Mouse (Mus musculus) fibroblast of lung, adult 2 months (primary cell): ENCODE data around the gene Mllt10.

Experiments used
- DNase-seq: peaks from one replicate; pipeline ENCODE4 v3.0.0-alpha.2; 2011; ENCODE audit warnings: low read depth

Mllt10 gene

DNA sequence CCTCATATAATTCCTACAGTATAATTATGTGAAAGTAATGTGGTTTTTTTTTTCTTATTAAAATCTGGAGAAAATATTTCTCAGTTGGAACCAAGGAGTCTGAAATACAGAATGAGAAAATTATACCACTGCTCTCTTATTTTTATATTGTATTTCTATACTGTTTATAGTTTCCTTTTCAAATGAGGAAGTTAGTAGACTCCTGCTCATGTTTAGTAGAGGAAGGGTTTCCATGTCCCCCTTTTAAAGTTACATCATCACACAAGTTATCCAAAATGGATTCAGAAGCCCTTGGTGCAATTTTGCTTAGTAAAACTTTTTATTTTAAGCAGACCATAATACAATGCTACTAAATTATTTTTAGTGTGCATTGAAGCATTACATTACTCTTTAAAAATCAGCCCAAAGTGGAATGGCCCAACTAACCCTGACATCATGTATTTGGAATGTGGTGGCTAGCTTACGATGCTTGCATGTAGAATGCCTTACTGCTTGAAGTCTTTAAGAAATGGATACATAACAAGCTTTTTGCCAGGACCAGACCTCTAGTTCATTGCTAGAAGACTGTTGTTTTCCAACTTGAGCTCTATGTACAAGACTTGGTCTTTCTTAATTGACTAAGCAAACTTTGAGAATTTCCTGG lies 146.9 kb downstream of the Mllt10 start:
- no peak for DNase-seq

DNA sequence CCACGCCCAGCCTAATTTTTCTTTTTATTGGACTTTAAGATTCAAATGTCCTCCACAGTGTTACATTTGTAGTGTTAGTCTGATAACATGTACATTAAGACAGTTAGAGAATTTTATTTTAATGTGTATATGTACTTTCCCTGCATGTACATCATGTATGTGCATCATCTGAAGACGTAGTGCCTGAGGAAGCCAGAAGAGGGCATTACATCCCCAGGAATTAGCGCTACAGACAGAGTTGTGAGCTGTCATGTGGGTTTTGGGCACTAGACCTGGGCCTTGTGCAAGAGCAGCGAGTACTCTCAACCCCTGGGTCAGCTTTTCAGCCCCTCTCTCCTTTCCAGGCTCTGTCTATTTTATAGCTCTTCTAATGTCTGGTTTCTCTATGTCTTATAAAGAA lies 147.9 kb downstream of the Mllt10 start:
- no peak for DNase-seq

GRCm38 (mm10) chr2:18205118-18205517 lies 150.1 kb downstream of the Mllt10 start:
- no peak for DNase-seq

GRCm38 (mm10) chr2:18206811-18207210 lies 151.8 kb downstream of the Mllt10 start:
- no peak for DNase-seq

- DNase-seq, result no peak
These were observed 153.5 kb downstream of the Mllt10 start for GRCm38 (mm10) chr2:18208578-18208977.

GRCm38 (mm10) chr2:18209211-18209823 lies 154.3 kb downstream of the Mllt10 start:
- no peak for DNase-seq

DNA sequence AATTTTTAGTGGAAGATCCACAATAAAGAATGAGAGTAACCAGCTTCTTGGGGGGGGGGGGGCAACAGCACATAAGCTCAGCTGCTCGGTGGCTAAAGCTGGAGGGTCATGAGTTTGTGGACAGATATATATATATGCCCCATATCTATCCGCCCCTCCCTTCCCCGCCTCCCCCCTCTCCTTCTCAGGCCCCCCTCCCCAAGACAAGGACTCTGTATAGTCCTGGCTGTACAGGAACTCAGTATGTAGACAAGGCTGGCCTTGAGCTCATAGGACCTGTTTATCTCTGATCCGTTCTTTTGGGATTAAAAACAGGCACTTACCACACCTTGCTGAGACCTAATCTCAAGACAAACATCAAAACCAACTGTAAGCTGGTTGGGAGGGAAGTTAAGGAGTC lies 154.9 kb downstream of the Mllt10 start:
- no peak for DNase-seq

GRCm38 (mm10) chr2:18214031-18214430 lies 159.0 kb downstream of the Mllt10 start:
- peak; percentile 51 for DNase-seq

- no peak for DNase-seq
These were observed 162.8 kb downstream of the Mllt10 start for GRCm38 (mm10) chr2:18217867-18218266.

DNA sequence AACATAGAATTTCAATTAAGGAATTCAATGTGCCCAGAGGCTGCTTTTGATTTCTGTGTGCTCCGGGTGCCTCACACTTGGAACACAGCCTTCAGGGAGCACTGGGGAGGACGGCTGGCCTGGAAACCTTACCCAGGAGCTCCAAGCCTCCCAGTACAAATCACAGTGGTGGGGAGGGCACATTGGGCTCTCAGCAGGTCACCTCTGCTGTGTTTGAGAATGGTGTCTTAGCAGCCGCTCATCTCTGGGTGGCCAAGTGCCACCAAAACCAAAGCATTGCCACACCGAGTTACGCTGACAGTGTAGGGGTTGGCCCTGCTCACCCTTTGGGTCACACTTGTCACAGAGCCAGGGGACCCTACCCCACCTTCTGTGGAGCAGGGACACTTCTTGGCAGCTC lies 163.5 kb downstream of the Mllt10 start:
- no peak for DNase-seq

- DNase-seq, result no peak
These were observed 164.1 kb downstream of the Mllt10 start for GRCm38 (mm10) chr2:18219136-18219535.

DNA sequence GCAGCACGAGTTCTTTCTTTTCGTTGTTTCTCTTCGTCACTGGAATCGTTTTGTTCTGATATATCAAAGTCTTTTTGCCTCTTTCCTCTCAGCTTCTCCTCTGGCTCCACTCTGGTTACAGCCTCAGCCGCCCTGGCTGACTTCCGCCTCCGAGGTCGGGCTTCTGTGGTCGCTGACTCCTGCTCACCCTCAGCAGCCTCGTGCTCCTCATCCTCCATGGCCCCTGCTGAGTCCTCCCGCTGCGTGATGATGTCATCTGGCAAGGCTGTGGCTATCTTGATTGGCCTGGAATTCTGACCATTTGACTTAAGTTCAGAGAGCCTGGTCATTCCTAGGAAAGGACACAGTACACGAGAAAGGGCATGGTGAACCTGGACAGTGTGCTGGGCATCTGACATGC lies 164.5 kb downstream of the Mllt10 start:
- no peak for DNase-seq

DNA sequence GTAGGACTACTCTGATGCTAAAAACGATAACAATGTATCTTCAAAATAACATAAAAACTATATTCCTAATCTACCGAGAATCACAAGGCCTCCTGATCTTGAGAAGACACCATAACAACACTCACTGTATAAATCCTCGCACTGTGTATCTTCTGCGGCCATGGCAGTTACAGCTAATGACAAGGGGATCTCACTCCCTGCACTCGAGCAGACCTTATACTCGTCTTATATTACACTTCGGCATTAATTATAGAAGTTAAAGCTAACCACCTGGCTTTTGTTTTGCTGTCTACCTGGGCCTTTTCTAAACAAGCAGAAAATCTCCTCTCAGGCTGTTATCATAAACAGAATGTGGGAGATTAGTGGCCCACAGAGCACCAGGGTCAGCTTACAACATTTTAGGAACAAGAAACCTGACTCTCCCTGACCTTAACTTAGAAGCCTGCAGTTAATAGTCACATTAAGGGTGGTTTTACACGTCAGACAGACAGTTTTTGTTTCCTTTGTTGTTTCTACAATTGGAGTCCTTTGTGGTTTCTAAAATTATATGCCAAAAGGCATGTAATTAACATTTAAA lies 173.5 kb downstream of the Mllt10 start:
- no peak for DNase-seq

GRCm38 (mm10) chr2:18229279-18229678 lies 174.2 kb downstream of the Mllt10 start:
- no peak for DNase-seq

- no peak for DNase-seq
These were observed 176.1 kb downstream of the Mllt10 start for GRCm38 (mm10) chr2:18231143-18231542.

GRCm38 (mm10) chr2:18232883-18233567 lies 178.0 kb downstream of the Mllt10 start:
- DNase-seq, result no peak

- DNase-seq, result no peak
These were observed 180.5 kb downstream of the Mllt10 start for GRCm38 (mm10) chr2:18235524-18235923.

- DNase-seq, result no peak
These were observed 194.2 kb downstream of the Mllt10 start for GRCm38 (mm10) chr2:18249224-18249623.
